Mouse (Mus musculus) midbrain, embryonic 10.5 days (tissue): Measurements from ENCODE around the gene Col25a1. TPM values are rescaled to one million over a fixed set of nuclear protein-coding genes. Genes with fewer than 3 reads are reported as not detected.
A peak's percentile ranks its signal among the peaks of the same experiment; 100 is the strongest.

Experiments
- DNase-seq: peaks from one replicate; pipeline ENCODE4 v3.0.0-alpha.2; 2017; ENCODE audit warnings: low spot score
- H3K27ac ChIP-seq: fragments of 300-500 bp; sonication (generic); replicated peaks from 2 replicates; pipeline ENCODE4 v1.5.1; 2016; ENCODE audit warnings: mild to moderate bottlenecking
- H3K27me3 ChIP-seq: fragments of 300-500 bp; sonication (generic); 2 replicates; pipeline ENCODE4 v1.6.1; 2016; ENCODE audit warnings: low read depth, mild to moderate bottlenecking; ENCODE audit not compliant: poor library complexity, severe bottlenecking
- H3K36me3 ChIP-seq: fragments of 300-500 bp; sonication (generic); 2 replicates; pipeline ENCODE4 v1.6.1; 2016; ENCODE audit warnings: mild to moderate bottlenecking, moderate library complexity
- H3K4me1 ChIP-seq: fragments of 300-500 bp; sonication (generic); 2 replicates; pipeline ENCODE4 v1.6.1; 2016
- H3K4me3 ChIP-seq: fragments of 300-500 bp; sonication (generic); 2 replicates; pipeline ENCODE4 v1.5.1; 2016; ENCODE audit warnings: mild to moderate bottlenecking, moderate library complexity
- H3K9me3 ChIP-seq: fragments of 300-500 bp; sonication (generic); replicated peaks from 2 replicates; pipeline ENCODE4 v1.6.1; 2016; ENCODE audit warnings: mild to moderate bottlenecking
- WGBS: fragments of 180-500 bp; shearing (Covaris S2); methylation state at CpG from one replicate; pipeline ENCODE4 v1.1.7; 2016; 5-methylcytosine and 5-hydroxymethylcytosine counted together
- polyA plus RNA-seq: library from polyadenylated mRNA; unstranded; fragments of >200 nt; fragmentation: Nextera tagmentation; extraction: Ambion mirVana; gene quantifications from 2 replicates; pipeline ENCODE4 v1.2.1, GENCODE M21; 2016

Gene Col25a1
- polyA plus RNA-seq, 1 experiment from 2014 or later: 1.5 TPM

GRCm38 (mm10) chr3:130549066-130549465, 417.8 kb downstream of the Col25a1 start:
- DNase-seq: no peak
- 87% methylated on average over 7 of the region's 7 CpGs for whole genome bisulfite sequencing
- no peak overlapping the region for H3K4me3 ChIP-seq
- H3K27ac ChIP-seq: no peak overlapping the region
- no peaks in the 10 kb centered on the region for H3K36me3 ChIP-seq
- no peaks in the 10 kb centered on the region for H3K9me3 ChIP-seq
- H3K4me1 ChIP-seq: no peaks in the 10 kb centered on the region
- H3K27me3 ChIP-seq: no peaks in the 10 kb centered on the region

DNA sequence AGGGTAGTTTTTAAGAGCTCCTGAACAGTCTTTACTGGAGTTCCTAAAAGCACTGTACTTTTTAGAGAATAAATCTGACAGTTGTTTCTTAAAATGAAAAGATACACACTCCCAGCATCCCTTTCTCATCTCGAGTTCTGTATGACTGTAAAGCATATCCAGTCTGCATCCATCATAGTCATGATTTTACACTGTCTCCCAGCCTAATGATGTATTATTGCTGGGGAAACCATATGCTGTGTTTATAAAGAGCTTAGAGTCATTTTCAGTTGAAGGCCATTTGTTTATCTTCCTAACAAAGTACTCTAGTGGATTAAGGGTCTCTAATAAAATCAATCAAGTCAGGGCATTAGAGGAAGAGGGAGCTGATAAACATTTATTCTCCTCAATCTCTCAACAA, 425.0 kb downstream of the Col25a1 start:
- no peak overlapping the region for H3K27ac ChIP-seq
- no peaks in the 10 kb centered on the region for H3K27me3 ChIP-seq
- WGBS: 89% methylated on average over 1 of the region's 1 CpGs
- H3K4me1 ChIP-seq: no peaks in the 10 kb centered on the region
- DNase-seq: no peak
- H3K4me3 ChIP-seq: no peak overlapping the region
- H3K9me3 ChIP-seq: no peaks in the 10 kb centered on the region
- H3K36me3 ChIP-seq: no peaks in the 10 kb centered on the region

GRCm38 (mm10) chr3:130565586-130565985, 434.3 kb downstream of the Col25a1 start:
- DNase-seq: no peak
- Histone ChIP-seq H3K36me3 (no peaks in the 10 kb centered on the region), H3K4me3 (no peak overlapping the region), H3K9me3 (no peaks in the 10 kb centered on the region), H3K4me1 (no peaks in the 10 kb centered on the region), H3K27me3 (no peaks in the 10 kb centered on the region), H3K27ac (no peak overlapping the region)
- WGBS: 94% methylated on average over 6 of the region's 6 CpGs

- DNase-seq: no peak
- H3K4me1 ChIP-seq: no peaks in the 10 kb centered on the region
- no peak overlapping the region for H3K27ac ChIP-seq
- H3K9me3 ChIP-seq: no peaks in the 10 kb centered on the region
- H3K36me3 ChIP-seq: no peaks in the 10 kb centered on the region
- H3K4me3 ChIP-seq: no peak overlapping the region
- 84% methylated on average over 16 of the region's 16 CpGs for WGBS
- no peaks in the 10 kb centered on the region for H3K27me3 ChIP-seq
Measured at GRCm38 (mm10) chr3:130568331-130569095, 437.2 kb downstream of the Col25a1 start.

DNA sequence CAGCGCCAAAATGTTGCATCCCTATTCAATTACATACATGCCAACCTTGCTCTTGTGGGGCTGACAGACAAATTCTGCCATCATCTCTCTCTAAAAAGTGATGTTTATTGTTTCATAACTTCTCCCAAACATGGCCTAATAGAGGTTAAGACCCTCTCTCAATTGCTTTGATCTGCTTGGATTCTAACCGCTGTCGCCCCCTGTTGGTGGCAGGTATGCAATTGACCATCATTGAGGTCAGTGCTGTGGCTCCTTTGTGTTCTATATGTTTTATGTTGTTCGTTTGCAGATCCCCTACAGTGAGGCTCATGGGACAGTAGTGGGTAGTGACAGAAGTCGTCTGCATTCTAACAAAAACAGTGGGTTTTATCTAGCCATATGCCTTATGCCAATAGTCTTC, 441.9 kb downstream of the Col25a1 start:
- no peaks in the 10 kb centered on the region for H3K36me3 ChIP-seq
- no peak overlapping the region for H3K4me3 ChIP-seq
- H3K4me1 ChIP-seq: no peaks in the 10 kb centered on the region
- no peaks in the 10 kb centered on the region for H3K27me3 ChIP-seq
- no peaks in the 10 kb centered on the region for H3K9me3 ChIP-seq
- DNase-seq: no peak
- H3K27ac ChIP-seq: no peak overlapping the region
- WGBS: 70% methylated on average over 5 of the region's 5 CpGs

GRCm38 (mm10) chr3:130574652-130575051, 443.4 kb downstream of the Col25a1 start:
- no peak overlapping the region for H3K4me3 ChIP-seq

DNA sequence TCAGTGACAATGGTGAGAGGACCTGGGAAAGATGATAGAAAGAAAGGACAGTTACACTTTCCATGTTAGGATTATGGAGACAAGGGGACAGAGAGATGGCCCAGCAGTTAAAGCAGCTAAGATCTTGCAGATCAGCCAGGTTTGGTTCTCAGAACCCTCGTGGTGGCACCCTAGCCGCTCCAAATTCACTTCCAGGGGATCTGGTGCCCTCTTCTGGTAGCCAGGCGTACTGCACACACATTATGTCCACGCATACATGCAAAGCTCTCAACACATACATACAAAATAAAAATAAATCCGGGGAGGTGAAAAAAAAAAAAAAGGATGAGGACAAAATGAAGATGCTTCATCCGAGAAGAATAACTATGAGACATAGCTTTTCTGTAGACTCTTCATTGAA, 445.4 kb downstream of the Col25a1 start:
- Histone ChIP-seq H3K9me3 (no peaks in the 10 kb centered on the region), H3K36me3 (no peaks in the 10 kb centered on the region), H3K4me3 (no peak overlapping the region), H3K4me1 (peaks cover 5% of the 10 kb centered on the region; the same call in 1 of the 2 replicates), H3K27ac (no peak overlapping the region), H3K27me3 (no peaks in the 10 kb centered on the region)
- WGBS: 67% methylated on average over 6 of the region's 6 CpGs
- peak; percentile 36 for DNase-seq

More at GRCm38 (mm10) chr3:130574652-130575051, 443.4 kb downstream of the Col25a1 start:
- 32% methylated on average over 5 of the region's 5 CpGs for WGBS
- no peak for DNase-seq
- Histone ChIP-seq H3K27ac (no peak overlapping the region), H3K27me3 (no peaks in the 10 kb centered on the region), H3K4me1 (no peaks in the 10 kb centered on the region), H3K9me3 (no peaks in the 10 kb centered on the region), H3K36me3 (no peaks in the 10 kb centered on the region)

GRCm38 (mm10) chr3:130579501-130579900, 448.2 kb downstream of the Col25a1 start:
- no peak overlapping the region for H3K4me3 ChIP-seq
- no peak for DNase-seq
- peaks cover 5% of the 10 kb centered on the region; the same call in 1 of the 2 replicates for H3K4me1 ChIP-seq
- WGBS: 82% methylated on average over 17 of the region's 17 CpGs
- H3K36me3 ChIP-seq: no peaks in the 10 kb centered on the region
- H3K27ac ChIP-seq: no peak overlapping the region
- no peaks in the 10 kb centered on the region for H3K27me3 ChIP-seq
- no peaks in the 10 kb centered on the region for H3K9me3 ChIP-seq

GRCm38 (mm10) chr3:130581577-130581976, 450.3 kb downstream of the Col25a1 start:
- Histone ChIP-seq H3K27ac (no peak overlapping the region), H3K36me3 (no peaks in the 10 kb centered on the region), H3K9me3 (no peaks in the 10 kb centered on the region), H3K4me3 (no peak overlapping the region), H3K4me1 (peaks cover 5% of the 10 kb centered on the region; the same call in 1 of the 2 replicates), H3K27me3 (no peaks in the 10 kb centered on the region)
- WGBS: 87% methylated on average over 2 of the region's 2 CpGs
- DNase-seq: no peak

- 87% methylated on average over 13 of the region's 13 CpGs for WGBS
- no peak for DNase-seq
- H3K27ac ChIP-seq: no peak overlapping the region
Measured at GRCm38 (mm10) chr3:130582903-130583664, 451.8 kb downstream of the Col25a1 start.

DNA sequence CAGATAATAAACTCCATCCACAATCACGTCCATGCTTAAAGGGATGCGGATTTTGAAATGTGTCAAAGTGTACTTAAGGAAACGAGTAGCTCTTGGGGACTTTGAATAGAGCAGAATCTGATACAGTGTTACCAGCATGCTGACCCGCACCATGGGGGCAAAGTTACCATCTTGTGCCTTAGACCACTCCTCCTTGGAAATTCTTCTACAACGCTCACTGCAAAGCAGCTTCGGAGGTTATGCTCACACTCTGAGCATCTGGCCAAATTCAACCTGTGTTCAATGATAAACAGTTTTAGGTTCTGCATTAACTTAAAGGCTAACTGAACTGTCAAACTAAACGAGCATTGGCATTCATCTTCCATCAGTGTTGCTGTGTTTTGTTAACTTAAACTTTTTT, 452.7 kb downstream of the Col25a1 start:
- no peaks in the 10 kb centered on the region for H3K36me3 ChIP-seq

More at GRCm38 (mm10) chr3:130582903-130583664, 451.8 kb downstream of the Col25a1 start:
- Histone ChIP-seq H3K4me3 (no peak overlapping the region), H3K27me3 (no peaks in the 10 kb centered on the region), H3K36me3 (no peaks in the 10 kb centered on the region), H3K4me1 (peaks cover 5% of the 10 kb centered on the region; the same call in 1 of the 2 replicates), H3K9me3 (no peaks in the 10 kb centered on the region)

DNA sequence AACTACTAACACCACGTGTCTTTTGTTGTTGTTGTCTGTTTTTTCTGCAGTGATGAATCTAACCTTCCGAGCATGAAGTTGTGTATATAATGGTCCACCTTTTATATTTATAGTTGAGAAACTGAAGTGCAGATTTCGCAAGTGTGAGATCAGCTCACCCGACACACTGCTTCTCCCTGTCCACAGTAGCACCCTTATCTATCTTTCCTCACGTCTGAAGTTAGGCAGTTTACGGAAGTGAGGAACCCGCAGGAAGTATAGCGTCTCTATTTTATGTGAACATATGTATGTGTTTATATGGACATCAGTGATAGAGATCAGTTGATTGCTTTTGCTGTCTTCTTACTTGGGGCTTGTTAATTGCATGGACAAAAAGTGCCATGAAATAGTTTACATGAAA, 463.7 kb downstream of the Col25a1 start:
- DNase-seq: no peak
- Histone ChIP-seq H3K27me3 (no peaks in the 10 kb centered on the region), H3K4me3 (no peak overlapping the region), H3K9me3 (no peaks in the 10 kb centered on the region), H3K27ac (no peak overlapping the region), H3K36me3 (no peaks in the 10 kb centered on the region), H3K4me1 (no peaks in the 10 kb centered on the region)
- WGBS: 93% methylated on average over 8 of the region's 8 CpGs

More for the DNA sequence above, 452.7 kb downstream of the Col25a1 start:
- Histone ChIP-seq H3K4me1 (peaks cover 5% of the 10 kb centered on the region; the same call in 1 of the 2 replicates), H3K27ac (no peak overlapping the region), H3K4me3 (no peak overlapping the region), H3K9me3 (no peaks in the 10 kb centered on the region), H3K27me3 (no peaks in the 10 kb centered on the region)
- 89% methylated on average over 7 of the region's 7 CpGs for WGBS
- no peak for DNase-seq

- no peak for DNase-seq
- H3K27ac ChIP-seq: no peak overlapping the region
- H3K4me1 ChIP-seq: no peaks in the 10 kb centered on the region
- H3K9me3 ChIP-seq: no peaks in the 10 kb centered on the region
- H3K36me3 ChIP-seq: no peaks in the 10 kb centered on the region
- H3K4me3 ChIP-seq: no peak overlapping the region
- no peaks in the 10 kb centered on the region for H3K27me3 ChIP-seq
- 80% methylated on average over 10 of the region's 10 CpGs for WGBS
Measured at GRCm38 (mm10) chr3:130601491-130601890, 470.2 kb downstream of the Col25a1 start.
